Mouse (Mus musculus) embryonic facial prominence, embryonic 15.5 days (tissue): ENCODE data around the gene Ifitm6. TPM values are rescaled to one million over a fixed set of nuclear protein-coding genes. Genes with fewer than 3 reads are reported as not detected.

ENCODE experiments used
- ATAC-seq: fragments of 200-750 bp; cut with Nextera tagmentation; 2 replicates; pipeline ENCODE4 v1.8.0; 2017; ENCODE audit warnings: low read depth, moderate TSS enrichment; ENCODE audit not compliant: insufficient number of reproducible peaks, low FRiP score, low TSS enrichment
- H3K27ac ChIP-seq: fragments of 300-500 bp; sonication (generic); replicated peaks from 2 replicates; pipeline ENCODE4 v1.5.1; 2015; ENCODE audit warnings: mild to moderate bottlenecking, inconsistent platforms
- H3K27me3 ChIP-seq: fragments of 300-500 bp; sonication (generic); 2 replicates; pipeline ENCODE4 v1.6.1; 2015; ENCODE audit warnings: inconsistent platforms
- H3K36me3 ChIP-seq: fragments of 300-500 bp; sonication (generic); 2 replicates; pipeline ENCODE4 v1.6.1; 2015; ENCODE audit warnings: mild to moderate bottlenecking, inconsistent platforms
- H3K4me1 ChIP-seq: fragments of 300-500 bp; sonication (generic); 2 replicates; pipeline ENCODE4 v1.6.1; 2015; ENCODE audit warnings: inconsistent platforms
- H3K4me2 ChIP-seq: fragments of 300-500 bp; sonication (generic); replicated peaks from 2 replicates; pipeline ENCODE4 v1.6.1; 2015; ENCODE audit warnings: mild to moderate bottlenecking, inconsistent platforms
- H3K4me3 ChIP-seq: fragments of 300-500 bp; sonication (generic); replicated peaks from 2 replicates; pipeline ENCODE4 v1.5.1; 2015; ENCODE audit warnings: mild to moderate bottlenecking, inconsistent platforms
- H3K9ac ChIP-seq: fragments of 300-500 bp; sonication (generic); 2 replicates; pipeline ENCODE4 v1.6.1; 2015; ENCODE audit warnings: inconsistent platforms
- H3K9me3 ChIP-seq: fragments of 300-500 bp; sonication (generic); replicated peaks from 2 replicates; pipeline ENCODE4 v1.6.1; 2016; ENCODE audit warnings: inconsistent platforms
- WGBS: fragments of 180-500 bp; shearing (Covaris S2); methylation state at CpG from one replicate; pipeline ENCODE4 v1.1.7; 2015; 5-methylcytosine and 5-hydroxymethylcytosine counted together
- polyA plus RNA-seq: library from polyadenylated mRNA; unstranded; fragments of >200 nt; fragmentation: Nextera tagmentation; extraction: Ambion mirVana; gene quantifications from 2 replicates; pipeline ENCODE4 v1.2.1, GENCODE M21; 2015

Gene Ifitm6
- polyA plus RNA-seq, 1 experiment from 2014 or later: 2.8 TPM

GRCm38 (mm10) chr7:141024865-141025838 is 7.4 kb upstream of the Ifitm6 start:
- Histone ChIP-seq H3K9ac (no peak overlapping the region), H3K27me3 (no peaks in the 10 kb centered on the region), H3K9me3 (no peaks in the 10 kb centered on the region), H3K4me1 (no peaks in the 10 kb centered on the region), H3K36me3 (no peaks in the 10 kb centered on the region), H3K4me3 (no peak overlapping the region), H3K27ac (no peak overlapping the region), H3K4me2 (no peak overlapping the region)
- no peak for ATAC-seq
- WGBS: 51% methylated on average over 6 of the region's 6 CpGs

- Histone ChIP-seq H3K9me3 (no peaks in the 10 kb centered on the region), H3K4me3 (no peak overlapping the region), H3K9ac (no peak overlapping the region), H3K4me1 (no peaks in the 10 kb centered on the region), H3K27ac (no peak overlapping the region), H3K36me3 (no peaks in the 10 kb centered on the region), H3K4me2 (no peak overlapping the region), H3K27me3 (no peaks in the 10 kb centered on the region)
- no peak for ATAC-seq
- 70% methylated on average over 14 of the region's 14 CpGs for WGBS
Measured at GRCm38 (mm10) chr7:141021489-141022449, 4.0 kb upstream of the Ifitm6 start.

GRCm38 (mm10) chr7:141019028-141019427 is 1.3 kb upstream of the Ifitm6 start:
- Histone ChIP-seq H3K4me1 (no peaks in the 10 kb centered on the region), H3K36me3 (no peaks in the 10 kb centered on the region), H3K9ac (no peak overlapping the region), H3K4me2 (no peak overlapping the region), H3K27me3 (no peaks in the 10 kb centered on the region), H3K4me3 (no peak overlapping the region), H3K27ac (no peak overlapping the region), H3K9me3 (no peaks in the 10 kb centered on the region)
- no peak for ATAC-seq
- 89% methylated on average over 5 of the region's 5 CpGs for WGBS

GRCm38 (mm10) chr7:141016707-141017697 is 722 bp downstream of the Ifitm6 start:
- no peak overlapping the region for H3K4me2 ChIP-seq
- no peak overlapping the region for H3K9ac ChIP-seq
- H3K9me3 ChIP-seq: no peaks in the 10 kb centered on the region
- H3K27ac ChIP-seq: no peak overlapping the region
- H3K36me3 ChIP-seq: no peaks in the 10 kb centered on the region
- ATAC-seq: no peak
- no peaks in the 10 kb centered on the region for H3K4me1 ChIP-seq
- H3K4me3 ChIP-seq: no peak overlapping the region
- 82% methylated on average over 10 of the region's 10 CpGs for WGBS
- no peaks in the 10 kb centered on the region for H3K27me3 ChIP-seq

- H3K4me2 ChIP-seq: no peak overlapping the region
Measured at GRCm38 (mm10) chr7:141011238-141011770, 6.4 kb downstream of the Ifitm6 start.

GRCm38 (mm10) chr7:141010593-141010992 is 7.1 kb downstream of the Ifitm6 start, which contains the start of gene Ifitm3:
Gene Ifitm3 (minus strand): TSS chr7:141010770.
- peak within 1 kb of the TSS; percentile 45 for H3K4me3 ChIP-seq
- no peaks in the 10 kb centered on the region for H3K27me3 ChIP-seq
- peak within 1 kb of the TSS; percentile 42 for H3K9ac ChIP-seq
- WGBS: 8% methylated on average over 10 of the region's 10 CpGs
- H3K9me3 ChIP-seq: no peaks in the 10 kb centered on the region
- peaks cover 32% of the 10 kb centered on the region for H3K4me1 ChIP-seq
- H3K4me2 ChIP-seq: peak within 1 kb of the TSS; percentile 53
- peak within 1 kb of the TSS; percentile 83 for H3K27ac ChIP-seq
- ATAC-seq: no peak
- no peaks in the 10 kb centered on the region for H3K36me3 ChIP-seq

More at GRCm38 (mm10) chr7:141011238-141011770, 6.4 kb downstream of the Ifitm6 start:
- Histone ChIP-seq H3K27me3 (no peaks in the 10 kb centered on the region), H3K9ac (no peak overlapping the region), H3K4me3 (no peak overlapping the region), H3K27ac (peak overlapping the region; percentile 83), H3K36me3 (no peaks in the 10 kb centered on the region), H3K4me1 (peaks cover 32% of the 10 kb centered on the region), H3K9me3 (no peaks in the 10 kb centered on the region)
- no peak for ATAC-seq
- 86% methylated on average over 7 of the region's 7 CpGs for WGBS

GRCm38 (mm10) chr7:141009665-141010064 is 8.1 kb downstream of the Ifitm6 start:
- Histone ChIP-seq H3K9ac (no peak overlapping the region), H3K4me1 (peaks cover 32% of the 10 kb centered on the region), H3K4me2 (peak overlapping the region; percentile 53), H3K9me3 (no peaks in the 10 kb centered on the region), H3K36me3 (no peaks in the 10 kb centered on the region), H3K27me3 (no peaks in the 10 kb centered on the region), H3K4me3 (peak overlapping the region; percentile 45), H3K27ac (peak overlapping the region; percentile 83)
- ATAC-seq: no peak
- WGBS: 78% methylated on average over 9 of the region's 9 CpGs

- Histone ChIP-seq H3K9me3 (no peaks in the 10 kb centered on the region), H3K36me3 (no peaks in the 10 kb centered on the region), H3K27me3 (no peaks in the 10 kb centered on the region), H3K4me2 (peak overlapping the region; percentile 53), H3K9ac (no peak overlapping the region), H3K27ac (peak overlapping the region; percentile 83), H3K4me1 (peaks cover 32% of the 10 kb centered on the region), H3K4me3 (peak overlapping the region; percentile 18)
- ATAC-seq: peak; percentile 36; the same call in 1 of the 2 replicates
- WGBS: 9% methylated on average over 20 of the region's 20 CpGs
Measured at GRCm38 (mm10) chr7:141008938-141009660, 8.6 kb downstream of the Ifitm6 start.

GRCm38 (mm10) chr7:141008312-141008761 is 9.4 kb downstream of the Ifitm6 start:
- Histone ChIP-seq H3K9me3 (no peaks in the 10 kb centered on the region), H3K9ac (no peak overlapping the region), H3K4me1 (peaks cover 32% of the 10 kb centered on the region), H3K4me2 (peak overlapping the region; percentile 53), H3K27me3 (no peaks in the 10 kb centered on the region), H3K4me3 (peak overlapping the region; percentile 18; the same call in 1 of the 2 replicates), H3K27ac (peak overlapping the region; percentile 58), H3K36me3 (no peaks in the 10 kb centered on the region)
- 5% methylated on average over 7 of the region's 7 CpGs for WGBS
- peak; percentile 64; the same call in 1 of the 2 replicates for ATAC-seq
